Mouse (Mus musculus) hindbrain, embryonic 12.5 days (tissue): ENCODE data around the gene Creb3l2. TPM values are rescaled to one million over a fixed set of nuclear protein-coding genes. Genes with fewer than 3 reads are reported as not detected.

Experiments used
- ATAC-seq: fragments of 200-750 bp; cut with Nextera tagmentation; 2 replicates; pipeline ENCODE4 v1.8.0; 2017; ENCODE audit warnings: moderate TSS enrichment; ENCODE audit not compliant: low FRiP score
- H3K27ac ChIP-seq: fragments of 300-500 bp; sonication (generic); 2 replicates; pipeline ENCODE4 v1.5.1; 2016; ENCODE audit warnings: mild to moderate bottlenecking
- H3K27me3 ChIP-seq: fragments of 300-500 bp; sonication (generic); 2 replicates; pipeline ENCODE4 v1.6.1; 2016; ENCODE audit warnings: mild to moderate bottlenecking
- H3K36me3 ChIP-seq: fragments of 300-500 bp; sonication (generic); 2 replicates; pipeline ENCODE4 v1.6.1; 2016; ENCODE audit warnings: mild to moderate bottlenecking
- H3K4me1 ChIP-seq: fragments of 300-500 bp; sonication (generic); 2 replicates; pipeline ENCODE4 v1.6.1; 2016
- H3K4me2 ChIP-seq: fragments of 300-500 bp; sonication (generic); replicated peaks from 2 replicates; pipeline ENCODE4 v1.6.1; 2016; ENCODE audit warnings: mild to moderate bottlenecking
- H3K4me3 ChIP-seq: fragments of 300-500 bp; sonication (generic); 2 replicates; pipeline ENCODE4 v1.5.1; 2016; ENCODE audit warnings: mild to moderate bottlenecking
- H3K9ac ChIP-seq: fragments of 300-500 bp; sonication (generic); 2 replicates; pipeline ENCODE4 v1.6.1; 2016; ENCODE audit warnings: mild to moderate bottlenecking, moderate library complexity
- H3K9me3 ChIP-seq: fragments of 300-500 bp; sonication (generic); replicated peaks from 2 replicates; pipeline ENCODE4 v1.6.1; 2016; ENCODE audit warnings: mild to moderate bottlenecking
- WGBS: fragments of 180-500 bp; shearing (Covaris S2); methylation state at CpG from one replicate; pipeline ENCODE4 v1.1.7; 2016; 5-methylcytosine and 5-hydroxymethylcytosine counted together
- polyA plus RNA-seq: library from polyadenylated mRNA; unstranded; fragments of >200 nt; fragmentation: Nextera tagmentation; extraction: Ambion mirVana; gene quantifications from 2 replicates; pipeline ENCODE4 v1.2.1, GENCODE M21; 2016

Creb3l2 gene
- polyA plus RNA-seq, result 14.9 and 16.7 TPM in 2 replicates

- H3K9ac ChIP-seq, result peak within 1 kb of the TSS; percentile 68
- H3K9me3 ChIP-seq, result no peaks in the 10 kb centered on the region
- peak; percentile 100 for ATAC-seq
- WGBS, result under 1% methylated on average over 33 of the region's 33 CpGs
- H3K4me3 ChIP-seq, result peak within 1 kb of the TSS; percentile 65
- H3K4me1 ChIP-seq, result peaks cover 14% of the 10 kb centered on the region
- H3K27ac ChIP-seq, result peak within 1 kb of the TSS; percentile 62
- H3K36me3 ChIP-seq, result no peaks in the 10 kb centered on the region
- no peaks in the 10 kb centered on the region for H3K27me3 ChIP-seq
- peak within 1 kb of the TSS; percentile 82 for H3K4me2 ChIP-seq
These were observed at the start of gene Creb3l2 for GRCm38 (mm10) chr6:37442041-37442667. Gene Creb3l2 (minus strand): TSS chr6:37442146.

GRCm38 (mm10) chr6:37486502-37486901 lies 44.6 kb upstream of the Creb3l2 start:
- Histone ChIP-seq H3K27ac (no peak overlapping the region), H3K36me3 (no peaks in the 10 kb centered on the region), H3K4me1 (no peaks in the 10 kb centered on the region), H3K9me3 (no peaks in the 10 kb centered on the region), H3K4me3 (no peak overlapping the region), H3K4me2 (no peak overlapping the region), H3K27me3 (no peaks in the 10 kb centered on the region), H3K9ac (no peak overlapping the region)
- 88% methylated on average over 4 of the region's 4 CpGs for WGBS
- ATAC-seq, result no peak

GRCm38 (mm10) chr6:37484588-37485070 lies 42.7 kb upstream of the Creb3l2 start:
- Histone ChIP-seq H3K4me3 (no peak overlapping the region), H3K27me3 (no peaks in the 10 kb centered on the region), H3K9ac (no peak overlapping the region), H3K9me3 (no peaks in the 10 kb centered on the region), H3K4me1 (no peaks in the 10 kb centered on the region), H3K36me3 (no peaks in the 10 kb centered on the region), H3K4me2 (no peak overlapping the region), H3K27ac (no peak overlapping the region)
- no peak for ATAC-seq
- WGBS, result 76% methylated on average over 1 of the region's 1 CpGs

GRCm38 (mm10) chr6:37483262-37483661 lies 41.3 kb upstream of the Creb3l2 start:
- H3K27me3 ChIP-seq, result no peaks in the 10 kb centered on the region
- 55% methylated on average over 5 of the region's 5 CpGs for WGBS
- ATAC-seq, result no peak
- H3K27ac ChIP-seq, result no peak overlapping the region
- no peak overlapping the region for H3K9ac ChIP-seq
- H3K4me3 ChIP-seq, result no peak overlapping the region
- no peaks in the 10 kb centered on the region for H3K4me1 ChIP-seq
- H3K4me2 ChIP-seq, result no peak overlapping the region
- no peaks in the 10 kb centered on the region for H3K9me3 ChIP-seq
- no peaks in the 10 kb centered on the region for H3K36me3 ChIP-seq

- WGBS, result 93% methylated on average over 3 of the region's 3 CpGs
- no peak overlapping the region for H3K4me2 ChIP-seq
- ATAC-seq, result no peak
- no peaks in the 10 kb centered on the region for H3K9me3 ChIP-seq
- no peak overlapping the region for H3K9ac ChIP-seq
- H3K4me3 ChIP-seq, result no peak overlapping the region
- no peaks in the 10 kb centered on the region for H3K36me3 ChIP-seq
- no peaks in the 10 kb centered on the region for H3K27me3 ChIP-seq
- no peak overlapping the region for H3K27ac ChIP-seq
- no peaks in the 10 kb centered on the region for H3K4me1 ChIP-seq
These were observed 39.2 kb upstream of the Creb3l2 start for GRCm38 (mm10) chr6:37481147-37481546.

GRCm38 (mm10) chr6:37480008-37480407 lies 38.1 kb upstream of the Creb3l2 start:
- H3K4me2 ChIP-seq, result no peak overlapping the region
- ATAC-seq, result no peak

GRCm38 (mm10) chr6:37478481-37478880 lies 36.5 kb upstream of the Creb3l2 start:
- Histone ChIP-seq H3K4me3 (no peak overlapping the region), H3K27ac (no peak overlapping the region), H3K9ac (no peak overlapping the region), H3K4me2 (no peak overlapping the region), H3K27me3 (no peaks in the 10 kb centered on the region), H3K36me3 (no peaks in the 10 kb centered on the region), H3K9me3 (no peaks in the 10 kb centered on the region), H3K4me1 (no peaks in the 10 kb centered on the region)
- WGBS, result 95% methylated on average over 2 of the region's 2 CpGs
- no peak for ATAC-seq

More at GRCm38 (mm10) chr6:37480008-37480407, 38.1 kb upstream of the Creb3l2 start:
- Histone ChIP-seq H3K9ac (no peak overlapping the region), H3K4me3 (no peak overlapping the region), H3K36me3 (no peaks in the 10 kb centered on the region), H3K27ac (no peak overlapping the region), H3K27me3 (no peaks in the 10 kb centered on the region), H3K4me1 (no peaks in the 10 kb centered on the region), H3K9me3 (no peaks in the 10 kb centered on the region)

GRCm38 (mm10) chr6:37473674-37474342 lies 31.9 kb upstream of the Creb3l2 start:
- no peak overlapping the region for H3K4me3 ChIP-seq
- H3K27ac ChIP-seq, result no peak overlapping the region
- WGBS, result 91% methylated on average over 4 of the region's 4 CpGs
- ATAC-seq, result no peak
- H3K9me3 ChIP-seq, result no peaks in the 10 kb centered on the region
- no peaks in the 10 kb centered on the region for H3K27me3 ChIP-seq
- no peak overlapping the region for H3K9ac ChIP-seq
- H3K4me1 ChIP-seq, result no peaks in the 10 kb centered on the region
- no peak overlapping the region for H3K4me2 ChIP-seq
- no peaks in the 10 kb centered on the region for H3K36me3 ChIP-seq

GRCm38 (mm10) chr6:37470216-37470615 lies 28.3 kb upstream of the Creb3l2 start:
- no peaks in the 10 kb centered on the region for H3K4me1 ChIP-seq
- no peaks in the 10 kb centered on the region for H3K27me3 ChIP-seq
- no peak overlapping the region for H3K27ac ChIP-seq
- no peak overlapping the region for H3K4me3 ChIP-seq
- 76% methylated on average over 4 of the region's 4 CpGs for WGBS
- H3K36me3 ChIP-seq, result no peaks in the 10 kb centered on the region
- H3K4me2 ChIP-seq, result no peak overlapping the region
- no peak for ATAC-seq
- H3K9ac ChIP-seq, result no peak overlapping the region
- H3K9me3 ChIP-seq, result no peaks in the 10 kb centered on the region

GRCm38 (mm10) chr6:37465847-37466246 lies 23.9 kb upstream of the Creb3l2 start:
- WGBS, result 67% methylated on average over 5 of the region's 5 CpGs
- H3K36me3 ChIP-seq, result no peaks in the 10 kb centered on the region
- no peak overlapping the region for H3K4me2 ChIP-seq
- H3K27ac ChIP-seq, result no peak overlapping the region
- H3K9me3 ChIP-seq, result no peaks in the 10 kb centered on the region
- H3K9ac ChIP-seq, result no peak overlapping the region
- ATAC-seq, result no peak
- no peaks in the 10 kb centered on the region for H3K27me3 ChIP-seq
- peaks cover 3% of the 10 kb centered on the region; the same call in 1 of the 2 replicates for H3K4me1 ChIP-seq
- H3K4me3 ChIP-seq, result no peak overlapping the region

- no peaks in the 10 kb centered on the region for H3K27me3 ChIP-seq
- H3K4me3 ChIP-seq, result no peak overlapping the region
- no peak overlapping the region for H3K9ac ChIP-seq
- H3K9me3 ChIP-seq, result no peaks in the 10 kb centered on the region
- ATAC-seq, result no peak
- no peak overlapping the region for H3K4me2 ChIP-seq
- H3K27ac ChIP-seq, result no peak overlapping the region
- H3K36me3 ChIP-seq, result no peaks in the 10 kb centered on the region
- peaks cover 3% of the 10 kb centered on the region; the same call in 1 of the 2 replicates for H3K4me1 ChIP-seq
These were observed 23.4 kb upstream of the Creb3l2 start for GRCm38 (mm10) chr6:37465356-37465755.

GRCm38 (mm10) chr6:37464585-37464984 lies 22.6 kb upstream of the Creb3l2 start:
- H3K9ac ChIP-seq, result no peak overlapping the region
- no peaks in the 10 kb centered on the region for H3K9me3 ChIP-seq
- peak overlapping the region; percentile 55 for H3K4me2 ChIP-seq
- H3K27ac ChIP-seq, result peak overlapping the region; percentile 44; the same call in 1 of the 2 replicates
- no peaks in the 10 kb centered on the region for H3K36me3 ChIP-seq
- H3K4me3 ChIP-seq, result peak overlapping the region; percentile 32
- H3K4me1 ChIP-seq, result peaks cover 3% of the 10 kb centered on the region; the same call in 1 of the 2 replicates
- no peaks in the 10 kb centered on the region for H3K27me3 ChIP-seq
- WGBS, result 4% methylated on average over 5 of the region's 5 CpGs
- ATAC-seq, result peak; percentile 61; the same call in 1 of the 2 replicates
